Mouse (Mus musculus): ENCODE measurements around the gene Fgfbp3.
"Not testable (repeated sequence)": the region's sequence is repeated elsewhere in the genome, so short reads cannot be mapped to it uniquely, and the experiment has no call there.

Gene Fgfbp3

GRCm38 (mm10) chr19:36919466-36919865 is at the start of gene Fgfbp3:
TSS of gene Fgfbp3 (minus strand) at chr19:36919615.
- DNase-seq (ENCODE audit: low read depth, low spot score): no peak

- not testable (repeated sequence) for DNase-seq (ENCODE audit: low read depth, low spot score)
Measured at GRCm38 (mm10) chr19:36962544-36963260, 43.3 kb upstream of the Fgfbp3 start.

- no peak for DNase-seq (ENCODE audit: low read depth, low spot score)
Measured at GRCm38 (mm10) chr19:36961320-36961719, 41.9 kb upstream of the Fgfbp3 start.

- DNase-seq (ENCODE audit: low read depth, low spot score): no peak
Measured at GRCm38 (mm10) chr19:36958331-36958730, 38.9 kb upstream of the Fgfbp3 start.

GRCm38 (mm10) chr19:36953637-36954206 is 34.3 kb upstream of the Fgfbp3 start:
- no peak for DNase-seq (ENCODE audit: low read depth, low spot score)

- no peak for DNase-seq (ENCODE audit: low read depth, low spot score)
Measured at GRCm38 (mm10) chr19:36940064-36940463, 20.6 kb upstream of the Fgfbp3 start.

- DNase-seq (ENCODE audit: low read depth, low spot score): no peak
Measured at GRCm38 (mm10) chr19:36938008-36938407, 18.6 kb upstream of the Fgfbp3 start.

- DNase-seq (ENCODE audit: low read depth, low spot score): no peak
Measured at GRCm38 (mm10) chr19:36936285-36936684, 16.9 kb upstream of the Fgfbp3 start.

- no peak for DNase-seq (ENCODE audit: low read depth, low spot score)
Measured at GRCm38 (mm10) chr19:36932613-36933012, 13.2 kb upstream of the Fgfbp3 start.

GRCm38 (mm10) chr19:36932097-36932496 is 12.7 kb upstream of the Fgfbp3 start:
- no peak for DNase-seq (ENCODE audit: low read depth, low spot score)

GRCm38 (mm10) chr19:36929816-36930215 is 10.4 kb upstream of the Fgfbp3 start:
- DNase-seq (ENCODE audit: low read depth, low spot score): no peak

GRCm38 (mm10) chr19:36927800-36928361 is 8.5 kb upstream of the Fgfbp3 start:
- DNase-seq (ENCODE audit: low read depth, low spot score): no peak

- DNase-seq (ENCODE audit: low read depth, low spot score): peak; percentile 43
Measured at GRCm38 (mm10) chr19:36926553-36927236, 7.3 kb upstream of the Fgfbp3 start.

- DNase-seq (ENCODE audit: low read depth, low spot score): peak; percentile 73
Measured at GRCm38 (mm10) chr19:36925671-36926552, 6.5 kb upstream of the Fgfbp3 start, which contains the start of gene Btaf1. TSS of gene Btaf1 (plus strand) at chr19:36926079.

GRCm38 (mm10) chr19:36922936-36923335 is 3.5 kb upstream of the Fgfbp3 start:
- no peak for DNase-seq (ENCODE audit: low read depth, low spot score)

- DNase-seq (ENCODE audit: low read depth, low spot score): no peak
Measured at GRCm38 (mm10) chr19:36922015-36922414, 2.6 kb upstream of the Fgfbp3 start.

- no peak for DNase-seq (ENCODE audit: low read depth, low spot score)
Measured at GRCm38 (mm10) chr19:36918441-36919301, 744 bp downstream of the Fgfbp3 start.

GRCm38 (mm10) chr19:36916876-36917389 is 2.5 kb downstream of the Fgfbp3 start:
- DNase-seq (ENCODE audit: low read depth, low spot score): no peak

- DNase-seq (ENCODE audit: low read depth, low spot score): no peak
Measured at GRCm38 (mm10) chr19:36916206-36916605, 3.2 kb downstream of the Fgfbp3 start.

- no peak for DNase-seq (ENCODE audit: low read depth, low spot score)
Measured at GRCm38 (mm10) chr19:36913064-36913463, 6.4 kb downstream of the Fgfbp3 start.
